Mouse (Mus musculus) lung, adult 2 months (tissue): ENCODE data around the gene Krtap22-2. TPM values are rescaled to one million over a fixed set of nuclear protein-coding genes. Genes with fewer than 3 reads are reported as not detected.
"Not testable (repeated sequence)": the region's sequence is repeated elsewhere in the genome, so short reads cannot be mapped to it uniquely, and the experiment has no call there.

Experiments used
- DNase-seq: peaks from one replicate; pipeline ENCODE4 v3.0.0; 2022
- H3K4me1 ChIP-seq: fragments of 200-500 bp; 2 replicates; pipeline ENCODE4 v1.6.1; 2011; ENCODE audit warnings: low read length; ENCODE audit not compliant: control insufficient read depth, insufficient read depth
- H3K4me3 ChIP-seq: fragments of 200-500 bp; replicated peaks from 2 replicates; pipeline ENCODE3; 2011; ENCODE audit warnings: low read depth, mild to moderate bottlenecking, control low read depth, low read length; ENCODE audit errors: extremely low read depth
- CTCF ChIP-seq: fragments of 200-500 bp; IDR thresholded peaks from 2 replicates; pipeline ENCODE4 v1.5.1; 2011; ENCODE audit warnings: mild to moderate bottlenecking, low read length, control low read depth; ENCODE audit not compliant: insufficient read depth
- POLR2A ChIP-seq: fragments of 200-500 bp; IDR thresholded peaks from 2 replicates; pipeline ENCODE4 v1.6.1; 2011; ENCODE audit warnings: low read depth, mild to moderate bottlenecking, control low read depth, low read length, borderline replicate concordance; ENCODE audit errors: extremely low read depth
- WGBS: fragments of 180-500 bp; shearing (Covaris S2); methylation state at CpG from one replicate; pipeline ENCODE4 v1.1.7; 2018; 5-methylcytosine and 5-hydroxymethylcytosine counted together
- polyA plus RNA-seq: library from polyadenylated mRNA; depleted of rRNA; stranded (reverse); fragments of >200 nt; gene quantifications from 2 replicates; pipeline ENCODE4 v1.2.3, GENCODE M21; 2012; rRNA removed

The Krtap22-2 gene
- not detected in 2 replicates for polyA plus RNA-seq

DNA sequence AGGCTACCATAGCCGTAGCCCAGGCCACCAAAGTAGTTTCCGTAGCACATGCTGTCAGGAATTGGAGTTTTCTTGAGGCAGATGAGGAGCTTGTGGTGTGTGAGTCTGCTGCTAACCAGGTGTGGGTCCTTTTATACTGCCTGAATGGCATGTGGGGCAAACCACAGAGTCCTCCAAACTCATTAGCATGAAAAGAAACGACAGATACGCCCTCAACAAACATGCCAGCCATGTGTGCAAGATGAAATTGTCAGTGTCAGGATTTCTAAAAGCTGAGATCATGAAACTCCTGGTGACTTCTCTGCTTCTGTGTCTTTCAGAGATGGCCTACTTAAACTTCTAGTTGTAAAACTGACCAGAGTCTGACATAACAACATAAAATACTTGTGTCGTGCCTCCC lies at the start of gene Krtap22-2:
Krtap22-2 (minus strand) TSS at position 101 of the 400 bp plus-strand sequence.
- TF ChIP-seq CTCF (no peak), POLR2A (no peak)
- 73% methylated on average over 5 of the region's 5 CpGs for WGBS
- H3K4me3 ChIP-seq = no peak within 1 kb of the TSS
- H3K4me1 ChIP-seq = no peaks in the 10 kb centered on the region
- DNase-seq = no peak

DNA sequence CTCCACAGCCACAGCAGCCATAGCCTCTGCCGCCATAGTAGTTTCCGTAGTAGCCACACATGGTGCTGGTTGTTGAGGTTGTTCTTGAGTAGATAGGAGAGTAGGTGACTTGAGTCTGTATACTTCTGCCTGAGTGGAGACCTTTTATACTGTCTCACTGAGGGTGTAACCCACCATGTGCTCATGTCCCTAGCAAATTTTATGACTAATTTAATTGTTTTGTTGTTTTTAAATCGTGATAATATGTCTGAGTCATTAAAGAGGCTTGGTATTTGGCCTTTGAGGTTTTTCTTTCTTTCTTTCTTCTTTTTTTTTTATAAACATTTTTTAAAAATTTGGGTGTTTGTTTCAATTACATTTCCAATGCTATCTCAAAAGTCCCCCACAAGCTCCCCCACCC lies 37.2 kb upstream of the Krtap22-2 start, which contains the start of gene Krtap6-5:
Krtap6-5 (minus strand) TSS at position 101 of the 400 bp plus-strand sequence.
- Histone ChIP-seq H3K4me3 (no peak within 1 kb of the TSS), H3K4me1 (no peaks in the 10 kb centered on the region)
- 75% methylated on average over 3 of the region's 3 CpGs for WGBS
- DNase-seq = no peak
- TF ChIP-seq CTCF = no peak
- TF ChIP-seq POLR2A = no peak

DNA sequence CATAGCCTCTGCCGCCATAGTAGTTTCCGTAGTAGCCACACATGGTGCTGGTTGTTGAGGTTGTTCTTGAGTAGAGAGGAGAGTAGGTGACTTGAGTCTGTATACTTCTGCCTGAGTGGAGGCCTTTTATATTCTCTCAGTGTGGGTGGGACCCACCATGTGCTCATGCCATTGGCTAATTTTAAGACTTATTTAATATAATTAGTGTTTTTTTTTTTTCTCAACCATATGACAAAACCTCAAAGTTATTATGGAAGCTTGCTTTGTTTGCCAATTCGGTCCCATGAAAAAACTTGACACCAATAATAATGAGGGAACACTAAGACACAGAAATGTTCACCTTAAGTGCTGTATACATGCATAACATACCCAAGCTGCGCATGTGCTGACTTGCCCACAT lies 30.8 kb upstream of the Krtap22-2 start, which contains the start of gene Gm10228:
Gm10228 (minus strand) TSS at position 101 of the 400 bp plus-strand sequence.
- 77% methylated on average over 2 of the region's 4 CpGs for WGBS

DNA sequence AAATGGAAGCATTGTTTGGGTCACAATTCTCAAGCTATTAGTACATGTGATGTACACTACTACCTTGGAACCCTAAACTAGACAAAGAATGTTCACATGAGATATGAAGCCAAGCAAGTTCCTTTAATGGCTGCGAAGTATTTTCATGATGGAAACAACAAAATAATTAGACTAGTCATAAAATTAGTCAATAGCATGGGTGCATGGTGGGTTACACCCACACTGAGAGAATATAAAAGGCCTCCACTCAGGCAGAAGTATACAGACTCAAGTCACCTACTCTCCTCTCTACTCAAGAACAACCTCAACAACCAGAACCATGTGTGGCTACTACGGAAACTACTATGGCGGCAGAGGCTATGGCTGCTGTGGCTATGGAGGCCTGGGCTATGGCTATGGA lies 20.8 kb upstream of the Krtap22-2 start, which contains the start of gene Krtap6-1:
Krtap6-1 (plus strand) TSS at position 301 of the 400 bp plus-strand sequence.
- WGBS = 86% methylated on average over 3 of the region's 3 CpGs

More for the DNA sequence above, 30.8 kb upstream of the Krtap22-2 start, which contains the start of gene Gm10228:
- not testable (repeated sequence) for H3K4me1 ChIP-seq, DNase-seq, H3K4me3 ChIP-seq

DNA sequence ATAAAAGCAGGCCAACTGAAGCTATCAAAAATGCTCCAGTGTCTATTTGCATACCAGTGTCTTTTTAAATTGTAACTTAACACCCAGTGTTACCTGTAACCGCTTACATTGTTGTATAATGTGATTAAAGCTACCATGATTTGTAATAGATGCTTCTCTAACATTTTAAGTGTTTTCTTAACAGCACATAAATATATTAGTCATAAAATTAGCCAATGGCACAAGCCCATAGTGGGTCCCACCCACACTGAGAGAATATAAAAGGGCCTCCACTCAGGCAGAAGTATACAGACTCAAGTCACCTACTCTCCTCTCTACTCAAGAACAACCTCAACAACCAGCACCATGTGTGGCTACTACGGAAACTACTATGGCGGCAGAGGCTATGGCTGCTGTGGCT lies 4.4 kb upstream of the Krtap22-2 start, which contains the start of gene Gm10229:
Gm10229 (plus strand) TSS at position 301 of the 400 bp plus-strand sequence.
- not testable (repeated sequence) for H3K4me3 ChIP-seq, DNase-seq, H3K4me1 ChIP-seq
- WGBS = 86% methylated on average over 3 of the region's 3 CpGs

More for the DNA sequence above, 20.8 kb upstream of the Krtap22-2 start, which contains the start of gene Krtap6-1:
- not testable (repeated sequence) for DNase-seq, H3K4me1 ChIP-seq, H3K4me3 ChIP-seq

DNA sequence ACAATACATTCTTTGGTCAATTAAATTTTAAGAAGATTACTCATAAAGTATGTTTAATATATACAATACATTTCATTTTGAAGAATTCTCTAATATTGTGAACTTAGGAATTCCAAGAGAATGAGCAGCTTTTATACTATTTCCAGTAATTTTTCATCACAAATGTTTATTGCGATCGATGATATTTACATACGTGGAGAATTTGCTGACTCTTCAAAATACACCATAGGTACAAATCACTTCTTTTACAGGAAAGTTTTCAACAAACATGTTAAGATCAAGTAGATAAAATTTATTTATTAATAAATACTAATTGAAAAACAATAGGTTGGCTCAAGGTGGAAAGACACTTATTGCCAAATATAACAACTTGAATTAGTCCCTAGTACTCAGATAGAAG lies 3.4 kb upstream of the Krtap22-2 start:
- no peak for TF ChIP-seq CTCF
- TF ChIP-seq POLR2A = no peak
- DNase-seq = no peak
- Histone ChIP-seq H3K4me1 (no peaks in the 10 kb centered on the region), H3K4me3 (no peak overlapping the region)
- 96% methylated on average over 3 of the region's 3 CpGs for WGBS

DNA sequence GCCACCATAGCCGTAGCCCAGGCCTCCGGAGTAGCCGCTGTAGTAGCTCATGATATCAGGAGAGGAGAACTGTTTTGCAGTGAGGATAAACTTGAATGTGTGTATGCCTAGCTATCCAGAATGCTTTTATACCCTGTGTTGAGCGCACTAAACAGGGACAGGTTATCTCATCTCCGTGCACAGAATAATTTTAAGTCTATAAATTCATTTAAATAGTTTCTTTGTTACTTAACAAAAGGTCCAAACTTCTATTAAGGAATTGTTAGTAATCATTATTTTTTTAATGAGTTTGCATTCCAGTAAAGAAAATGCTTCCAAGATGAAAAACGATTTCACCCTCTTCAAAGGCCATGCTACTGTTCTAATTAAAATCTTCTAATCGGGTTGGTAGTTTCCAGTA lies 47.8 kb downstream of the Krtap22-2 start, which contains the start of gene Krtap16-3:
Krtap16-3 (minus strand) TSS at position 101 of the 400 bp plus-strand sequence.
- WGBS = 83% methylated on average over 7 of the region's 7 CpGs
- DNase-seq = no peak
- H3K4me1 ChIP-seq = no peaks in the 10 kb centered on the region

More for the DNA sequence above, 47.8 kb downstream of the Krtap22-2 start, which contains the start of gene Krtap16-3:
- no peak within 1 kb of the TSS for H3K4me3 ChIP-seq
- TF ChIP-seq CTCF (no peak), POLR2A (no peak)

Other genes with a start within 250 kb of the Krtap22-2 start
- not detected in 2 replicates for gene 2310057N15Rik, start 236.6 kb downstream of the Krtap22-2 start, polyA plus RNA-seq
- not detected in 2 replicates for gene Gm5965, start 232.9 kb downstream of the Krtap22-2 start, polyA plus RNA-seq
- gene Gm20741, start 198.5 kb downstream of the Krtap22-2 start, polyA plus RNA-seq = not detected in 2 replicates
- gene Krtap15, start 190.5 kb downstream of the Krtap22-2 start, polyA plus RNA-seq = not detected in 2 replicates
- not detected in 2 replicates for gene Krtap14, start 184.6 kb downstream of the Krtap22-2 start, polyA plus RNA-seq
- gene Krtap19-1, start 141.3 kb downstream of the Krtap22-2 start, polyA plus RNA-seq = not detected in 2 replicates
- not detected in 2 replicates for gene Krtap19-2, start 136.5 kb downstream of the Krtap22-2 start, polyA plus RNA-seq
- not detected in 2 replicates for gene Krtap19-3, start 132.7 kb downstream of the Krtap22-2 start, polyA plus RNA-seq
- gene Krtap19-4, start 125.7 kb downstream of the Krtap22-2 start, polyA plus RNA-seq = not detected in 2 replicates
- gene Krtap19-5, start 114.3 kb downstream of the Krtap22-2 start, polyA plus RNA-seq = not detected in 2 replicates
- not detected in 2 replicates for gene Krtap19-9b, start 78.5 kb downstream of the Krtap22-2 start, polyA plus RNA-seq
- gene Krtap16-3, start 47.9 kb downstream of the Krtap22-2 start, polyA plus RNA-seq = not detected in 2 replicates
- gene Gm10229, start 4.5 kb upstream of the Krtap22-2 start, polyA plus RNA-seq = not detected in 2 replicates
- not detected in 2 replicates for gene Krtap6-1, start 20.9 kb upstream of the Krtap22-2 start, polyA plus RNA-seq
- not detected in 2 replicates for gene Gm10228, start 30.7 kb upstream of the Krtap22-2 start, polyA plus RNA-seq
- not detected in 2 replicates for gene Krtap6-5, start 37.1 kb upstream of the Krtap22-2 start, polyA plus RNA-seq
- not detected in 2 replicates for gene 1110025L11Rik, start 53.2 kb upstream of the Krtap22-2 start, polyA plus RNA-seq
- not detected in 2 replicates for gene Krtap6-3, start 73.3 kb upstream of the Krtap22-2 start, polyA plus RNA-seq
- not detected in 2 replicates for gene Gm6358, start 130.1 kb upstream of the Krtap22-2 start, polyA plus RNA-seq
- not detected in 2 replicates for gene Gm10061, start 140.3 kb upstream of the Krtap22-2 start, polyA plus RNA-seq
- not detected in 2 replicates for gene Gm9789, start 147.2 kb upstream of the Krtap22-2 start, polyA plus RNA-seq
- gene Gm7735, start 158.7 kb upstream of the Krtap22-2 start, polyA plus RNA-seq = not detected in 2 replicates
- not detected in 2 replicates for gene 1110057P08Rik, start 164.0 kb upstream of the Krtap22-2 start, polyA plus RNA-seq
- gene Krtap20-2, start 195.1 kb upstream of the Krtap22-2 start, polyA plus RNA-seq = not detected in 2 replicates